Mouse (Mus musculus) layer of hippocampus, adult 9-11 months (tissue): ENCODE measurements around the gene Timp4.

Experiments
- DNase-seq: peaks from one replicate; pipeline ENCODE4 v3.0.0; 2022

Gene Timp4

DNA sequence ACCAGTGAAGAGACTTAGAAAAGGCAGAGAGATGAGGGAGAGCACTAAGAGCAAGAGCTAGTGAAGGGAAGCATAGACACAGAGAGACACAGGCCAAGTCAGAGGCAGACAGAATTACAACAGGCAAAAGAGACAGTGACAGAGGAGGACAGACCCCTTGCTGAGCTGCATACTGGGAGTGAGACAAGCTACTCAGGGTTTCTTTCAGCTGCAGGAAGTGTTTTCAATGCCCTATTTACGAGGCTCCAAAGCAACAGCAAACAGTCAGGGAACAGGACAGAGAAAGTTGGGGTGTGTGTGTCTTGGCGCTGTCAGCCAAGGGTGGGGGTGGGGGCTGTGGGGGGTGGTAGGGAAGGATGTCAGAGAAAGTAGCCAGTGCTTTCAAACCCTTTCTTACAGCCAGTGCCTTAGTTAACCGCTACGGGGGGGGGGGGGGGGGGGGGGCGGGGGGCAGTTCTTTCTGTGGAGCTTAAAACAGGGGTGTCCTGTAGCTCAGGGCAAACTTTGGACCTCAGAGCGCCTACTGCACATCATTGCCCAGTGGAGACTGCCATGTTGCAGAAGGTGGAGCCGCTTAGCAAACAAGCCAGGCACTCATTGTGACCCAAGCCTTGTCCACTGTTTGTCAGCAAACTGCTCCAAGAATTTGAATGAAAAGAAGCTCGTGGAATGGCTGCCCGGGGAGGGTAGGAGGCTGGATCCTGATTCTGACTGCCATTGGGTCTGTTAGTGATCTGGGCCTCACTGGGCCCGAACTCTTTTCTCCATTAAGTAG lies at the start of gene Timp4:
Timp4 (minus strand) TSS at position 107 of the 775 bp plus-strand sequence.
- no peak for DNase-seq

GRCm38 (mm10) chr6:115293877-115294276 lies 41.9 kb upstream of the Timp4 start:
- no peak for DNase-seq

DNA sequence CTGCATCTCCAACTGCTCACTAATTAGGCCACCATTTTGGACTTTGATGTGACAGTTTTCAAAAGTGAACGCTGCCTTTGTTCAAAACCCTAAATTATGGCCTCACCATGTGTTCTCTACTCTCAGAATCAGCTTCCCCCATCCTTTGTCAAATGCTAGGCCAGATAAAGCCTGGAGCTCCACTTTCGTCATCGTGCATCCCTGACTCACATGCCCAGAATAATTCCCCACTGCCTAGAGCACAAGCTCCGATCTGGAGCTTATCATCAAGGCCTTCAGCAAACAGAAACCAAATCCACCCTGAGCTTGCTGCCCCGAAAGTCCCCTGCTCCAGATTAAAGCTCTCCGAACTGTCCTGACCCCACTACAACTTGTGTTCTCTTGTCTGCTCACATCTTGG lies 40.6 kb upstream of the Timp4 start:
- peak; percentile 54 for DNase-seq

- no peak for DNase-seq
These were observed 39.8 kb upstream of the Timp4 start for GRCm38 (mm10) chr6:115291823-115292222.

DNA sequence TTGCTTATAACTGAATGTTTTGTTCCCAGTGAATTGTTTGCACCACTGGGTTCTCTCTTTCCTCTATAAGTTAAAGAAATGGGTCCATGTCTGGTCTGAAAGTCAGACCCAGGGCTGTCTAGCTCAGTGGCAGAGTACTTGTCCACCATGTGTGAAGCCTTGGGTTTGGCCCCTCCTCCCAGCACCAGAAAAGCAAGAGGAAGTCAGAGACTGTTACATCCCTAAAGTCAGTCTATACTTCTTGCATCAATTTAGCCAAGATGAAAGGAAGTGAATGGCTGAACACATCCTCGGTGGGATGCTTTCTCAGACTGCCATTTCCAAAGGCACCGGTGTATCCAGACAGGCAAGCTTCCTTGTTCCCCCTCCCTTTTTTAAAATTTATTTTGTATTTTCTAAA lies 39.1 kb upstream of the Timp4 start:
- no peak for DNase-seq

DNA sequence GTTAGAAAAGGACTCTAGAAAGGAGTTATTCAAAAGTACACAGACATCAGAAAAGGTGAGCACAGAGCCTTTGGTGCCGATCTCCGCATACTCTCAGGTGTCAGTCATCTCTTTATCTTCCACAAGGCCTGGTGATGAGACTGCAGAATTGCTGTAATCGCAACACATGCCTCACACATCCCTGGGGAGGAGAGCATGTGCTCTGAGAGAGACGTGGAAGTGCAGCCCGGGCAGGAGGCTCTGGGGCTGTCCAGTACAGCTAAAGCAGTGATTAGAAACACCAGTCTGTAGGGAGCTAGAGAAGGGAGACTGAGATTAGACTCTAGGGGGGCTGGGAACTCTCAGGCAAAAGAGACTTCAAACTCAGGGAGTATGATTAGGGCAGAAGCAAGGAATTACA lies 38.6 kb upstream of the Timp4 start:
- DNase-seq, result no peak

DNA sequence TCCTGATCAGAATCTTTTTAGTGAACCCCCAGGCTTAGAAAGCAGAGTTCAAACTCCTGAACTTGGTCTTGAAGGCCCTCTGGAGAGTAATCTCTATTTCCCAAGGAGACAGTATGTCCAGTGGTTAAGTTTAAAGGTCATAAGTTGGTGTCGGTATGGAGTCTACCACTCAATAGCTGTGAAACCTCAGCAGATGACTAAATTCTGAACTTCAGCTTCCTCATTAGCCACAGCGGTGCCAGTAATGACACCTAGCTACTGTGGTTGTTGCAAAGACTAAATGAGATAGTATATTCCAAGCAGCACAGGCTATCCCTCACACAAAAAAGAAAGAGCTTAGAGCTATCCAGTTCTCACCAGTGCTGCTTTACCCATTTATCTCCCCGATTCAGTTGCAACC lies 36.2 kb upstream of the Timp4 start:
- no peak for DNase-seq

DNA sequence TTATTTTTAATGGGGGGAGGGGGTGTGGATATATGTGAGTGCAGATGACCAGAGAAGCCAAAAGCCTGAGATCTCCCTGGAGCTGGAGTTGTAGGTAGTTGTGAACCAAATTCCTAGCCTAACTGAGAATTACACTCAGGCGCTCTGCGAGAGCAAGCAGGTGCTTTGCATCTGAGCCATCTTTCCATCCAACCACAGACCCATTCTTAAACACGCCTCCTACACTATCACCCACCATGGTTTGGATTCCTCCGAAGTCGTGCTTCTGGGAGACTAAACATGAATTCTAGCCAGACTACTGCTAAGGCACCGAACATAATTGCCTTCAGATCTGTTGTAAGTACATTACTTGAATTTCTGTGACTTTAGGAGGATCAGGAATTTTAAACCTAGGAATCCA lies 34.4 kb upstream of the Timp4 start:
- peak; percentile 41 for DNase-seq

- no peak for DNase-seq
These were observed 32.1 kb upstream of the Timp4 start for GRCm38 (mm10) chr6:115284153-115284552.

GRCm38 (mm10) chr6:115279639-115280038 lies 27.6 kb upstream of the Timp4 start:
- no peak for DNase-seq

DNA sequence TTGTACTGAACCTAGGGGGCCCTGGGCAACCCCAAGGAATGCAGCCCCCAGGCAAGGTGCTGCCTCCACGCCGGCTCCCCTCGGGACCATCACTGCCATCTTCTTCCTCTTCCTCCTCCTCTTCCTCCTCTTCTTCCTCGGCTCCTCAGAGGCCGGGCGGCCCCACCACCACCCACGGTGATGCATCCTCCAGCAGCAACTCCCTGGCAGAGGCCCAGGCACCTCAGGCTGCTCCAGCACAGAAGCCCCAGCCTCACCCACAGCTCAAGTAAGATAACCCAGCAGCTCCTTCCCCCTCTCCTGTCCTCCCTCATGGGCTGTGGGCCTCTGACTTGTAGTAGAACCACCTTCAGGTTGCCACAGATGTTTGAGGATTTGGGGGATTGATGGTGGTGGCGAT lies 26.1 kb upstream of the Timp4 start:
- DNase-seq, result no peak

- no peak for DNase-seq
These were observed 23.3 kb upstream of the Timp4 start for GRCm38 (mm10) chr6:115275116-115275815.

GRCm38 (mm10) chr6:115274705-115275104 lies 22.7 kb upstream of the Timp4 start:
- no peak for DNase-seq

DNA sequence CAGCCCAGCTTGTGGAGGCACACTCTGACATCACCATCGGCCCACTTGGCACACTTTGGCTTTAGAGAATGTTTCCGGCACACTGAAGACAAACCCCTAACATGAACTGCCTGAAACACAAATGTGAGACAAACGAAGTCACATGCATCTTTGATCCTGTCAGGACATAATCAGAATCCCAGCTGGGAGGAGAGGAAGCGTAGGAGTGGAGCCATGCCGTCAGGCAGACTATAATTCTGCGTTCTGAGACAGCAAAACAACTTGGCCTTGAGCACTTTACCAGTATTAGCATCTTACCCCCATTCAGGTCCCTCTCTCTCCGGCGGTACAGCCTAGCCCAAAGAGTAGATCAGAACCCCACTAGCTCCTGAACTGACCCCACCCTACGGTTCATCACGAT lies 21.3 kb upstream of the Timp4 start:
- DNase-seq, result peak; percentile 40

DNA sequence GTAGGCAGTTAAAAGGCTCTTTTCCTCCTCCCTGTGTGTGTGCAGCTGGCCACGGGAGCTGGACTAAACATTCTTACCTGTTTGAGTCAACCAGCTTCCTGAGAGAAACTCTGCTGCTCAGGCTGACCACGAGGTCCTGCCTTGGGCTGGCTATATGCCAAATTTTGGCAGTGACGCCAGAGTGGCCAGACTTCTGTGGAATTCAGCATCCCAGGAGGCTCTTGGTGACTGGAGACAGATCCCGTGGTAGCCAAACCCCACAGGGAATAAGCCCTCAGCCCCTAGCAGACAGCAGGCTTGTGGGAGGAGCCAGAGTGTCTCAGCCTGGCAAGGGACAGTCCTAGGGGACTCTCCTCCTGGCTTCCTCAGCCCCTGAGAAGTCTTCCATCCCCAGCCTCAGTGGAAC lies 19.9 kb upstream of the Timp4 start:
- no peak for DNase-seq

DNA sequence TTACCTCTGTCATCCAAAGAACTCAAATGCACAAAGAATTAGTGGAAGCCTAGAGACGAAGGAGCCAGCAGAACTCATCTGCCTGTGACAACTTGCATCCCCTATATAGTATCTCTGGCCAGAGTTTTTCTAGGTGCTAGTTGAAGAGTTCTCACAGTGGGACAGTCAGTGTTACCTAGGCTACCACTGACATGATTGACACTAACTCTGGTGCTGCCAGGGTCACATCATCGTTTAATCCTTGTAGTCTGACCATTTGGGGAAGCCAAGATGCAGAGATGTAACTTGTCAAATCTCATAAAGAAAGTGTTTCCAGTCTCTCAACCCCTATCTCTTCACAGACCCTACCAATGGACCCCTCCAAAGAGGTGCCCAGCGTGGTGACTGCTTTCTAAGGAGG lies 19.3 kb upstream of the Timp4 start:
- no peak for DNase-seq

DNA sequence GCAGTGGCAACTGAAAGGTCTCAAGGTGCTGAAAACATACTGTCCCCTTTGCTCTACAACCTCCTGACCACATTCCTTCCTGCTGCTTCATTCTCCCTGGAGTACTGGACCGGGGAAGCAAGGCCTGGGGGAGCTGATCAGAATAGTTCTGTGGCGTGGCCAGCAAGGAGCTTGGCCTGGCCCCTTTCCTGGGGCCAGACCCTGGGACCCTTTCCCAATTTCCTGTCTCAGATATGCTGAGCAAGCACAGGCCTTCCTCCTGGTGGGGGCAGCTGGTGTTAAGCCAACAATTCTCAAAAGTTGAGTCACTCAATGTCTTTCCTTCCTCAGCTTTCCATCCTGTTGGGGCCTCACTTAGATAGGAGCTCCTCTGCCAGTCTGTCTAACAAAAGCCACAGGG lies 18.1 kb upstream of the Timp4 start:
- no peak for DNase-seq

GRCm38 (mm10) chr6:115269561-115269960 lies 17.6 kb upstream of the Timp4 start:
- no peak for DNase-seq

DNA sequence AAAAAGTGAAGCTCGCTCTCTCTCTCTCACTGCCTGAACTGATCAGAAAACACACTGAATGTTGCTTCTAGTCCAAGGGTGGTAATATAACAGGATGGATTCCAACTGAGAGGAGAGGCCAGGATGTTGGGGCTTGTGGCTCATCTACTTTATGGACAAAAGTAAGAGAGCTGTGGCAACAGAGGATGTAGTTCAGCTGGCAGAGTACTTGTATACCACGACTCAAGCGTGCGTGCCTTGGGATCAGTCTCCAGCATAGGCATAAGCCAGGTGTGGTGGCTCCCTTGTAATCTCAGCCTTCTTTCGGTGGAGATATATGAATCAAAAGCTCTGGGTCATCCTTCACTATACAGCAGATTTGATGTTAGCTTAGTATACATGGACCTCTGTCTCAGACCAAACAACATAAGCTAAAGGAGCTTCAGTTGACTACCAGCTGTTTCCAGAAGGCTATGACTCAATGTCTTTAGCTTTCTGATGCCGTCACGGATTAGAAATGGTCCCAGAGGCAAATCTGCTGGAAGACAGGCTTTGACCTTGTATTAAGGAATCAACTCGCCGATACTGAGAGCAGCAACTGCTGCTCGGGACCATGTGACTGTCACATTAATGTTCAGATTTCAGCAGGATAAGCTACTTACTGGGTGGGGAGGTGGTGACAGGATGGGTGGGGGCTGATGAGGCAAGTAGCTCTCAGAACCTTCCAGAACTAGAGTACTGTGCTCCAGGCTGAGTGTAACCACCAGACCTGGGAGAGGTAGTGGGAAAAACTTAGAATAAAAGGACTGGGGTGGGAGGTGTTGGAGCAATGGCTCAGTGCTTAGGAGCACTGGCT lies 16.8 kb upstream of the Timp4 start:
- DNase-seq, result no peak

DNA sequence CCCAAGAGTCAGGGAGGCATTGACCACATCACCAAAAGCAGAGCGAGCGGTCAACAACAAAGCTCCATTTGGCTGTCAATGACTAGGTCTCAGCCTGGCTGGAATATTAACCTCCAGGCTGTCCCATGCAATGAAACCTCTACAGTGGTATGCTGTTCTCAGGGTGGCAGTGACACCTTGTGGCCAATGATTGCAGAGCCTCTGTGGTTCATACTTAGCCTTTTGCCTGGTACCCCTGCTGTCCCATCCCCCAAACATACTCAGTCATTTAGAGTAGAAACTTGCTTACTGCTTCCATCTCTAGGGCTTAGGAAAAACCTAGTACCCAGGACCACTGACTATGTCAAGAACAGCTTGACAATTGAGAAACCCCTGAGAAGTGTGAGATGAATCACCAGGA lies 15.9 kb upstream of the Timp4 start:
- DNase-seq, result peak; percentile 63

DNA sequence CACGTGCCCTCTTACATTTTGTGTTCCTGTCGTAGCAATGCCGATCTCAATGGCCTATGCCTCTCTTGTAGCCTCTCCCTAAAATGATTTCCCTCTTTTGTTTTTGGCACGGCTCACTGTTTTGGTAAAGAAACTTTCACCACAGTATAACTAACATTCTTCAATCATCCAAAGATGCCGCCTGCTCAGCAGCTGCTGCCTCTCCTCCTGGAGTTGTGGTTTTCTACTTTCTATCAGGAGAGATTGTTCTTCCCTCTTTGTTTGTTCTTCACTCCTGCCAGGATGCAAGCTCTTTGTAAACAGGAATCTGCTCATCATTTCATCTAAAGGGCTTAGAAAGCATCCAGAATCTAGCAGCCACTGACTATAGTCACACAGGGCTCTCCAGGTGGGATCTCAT lies 14.8 kb upstream of the Timp4 start:
- no peak for DNase-seq

DNA sequence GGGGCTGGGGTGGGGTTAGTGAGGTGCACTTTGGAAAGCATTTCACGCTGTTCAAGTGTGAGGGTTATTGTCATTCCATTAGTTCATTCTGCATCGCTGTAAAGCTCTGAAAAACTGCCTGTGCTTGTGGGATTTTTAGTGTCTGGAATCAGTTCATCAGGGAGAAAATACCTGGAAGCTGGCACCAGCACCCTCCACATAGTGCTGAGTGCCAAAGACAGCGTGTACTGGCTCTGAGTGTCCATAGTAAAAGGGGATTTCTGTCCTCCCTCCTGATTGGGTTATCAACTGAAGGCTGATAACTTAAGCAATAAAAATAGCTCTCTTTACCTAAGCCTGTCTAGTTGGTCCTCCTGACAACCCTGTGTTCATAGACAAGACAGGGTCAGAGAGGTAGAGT lies 8.5 kb upstream of the Timp4 start:
- no peak for DNase-seq

DNA sequence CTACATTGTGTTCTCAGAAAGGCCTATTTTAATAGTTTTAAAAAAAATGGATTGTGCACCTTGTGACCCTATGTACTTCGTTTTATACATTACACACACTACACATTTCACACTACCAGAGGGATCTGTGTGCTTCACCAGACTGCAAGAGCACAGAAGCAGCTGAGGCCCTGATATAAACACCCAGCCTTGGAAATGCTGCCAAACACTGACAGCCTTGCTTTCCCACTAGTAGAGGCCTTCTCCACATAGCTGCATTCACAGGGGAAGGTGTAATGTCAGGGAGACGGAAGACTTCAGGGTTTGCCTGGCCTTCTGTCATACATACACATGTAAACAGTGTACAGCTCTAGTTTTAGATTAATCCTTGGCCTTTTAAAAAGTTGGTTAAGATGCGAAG lies 3.2 kb upstream of the Timp4 start:
- DNase-seq, result no peak

DNA sequence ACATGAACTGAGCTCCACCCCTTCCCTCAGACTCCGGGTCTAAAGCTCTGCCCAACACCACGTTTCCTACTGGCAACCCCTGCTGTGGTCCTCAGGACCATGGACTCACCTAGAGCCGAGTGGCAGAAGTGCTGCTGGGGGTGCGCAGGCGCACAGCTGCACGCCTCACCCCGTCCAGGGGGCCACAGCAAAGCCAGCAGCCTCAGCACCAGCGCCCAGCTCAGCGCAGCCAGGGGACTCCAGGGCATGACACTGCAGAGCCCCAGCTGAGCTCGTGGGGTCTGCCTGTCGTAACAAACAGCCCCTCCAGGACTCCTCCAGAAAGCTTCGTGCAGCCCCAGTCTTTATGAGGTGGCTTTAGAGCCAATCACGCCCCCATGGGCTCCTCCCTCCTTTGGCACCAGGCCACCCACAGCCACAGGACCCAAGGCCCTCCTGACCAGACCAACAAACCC lies 447 bp downstream of the Timp4 start:
- no peak for DNase-seq
